Mouse (Mus musculus) forebrain, embryonic 15.5 days (tissue): ENCODE measurements around the gene Sox30. TPM values are rescaled to one million over a fixed set of nuclear protein-coding genes. Genes with fewer than 3 reads are reported as not detected.
A peak's percentile ranks its signal among the peaks of the same experiment; 100 is the strongest.

Experiments
- ATAC-seq: fragments of 200-750 bp; cut with Nextera tagmentation; replicated peaks from 2 replicates; pipeline ENCODE4 v1.8.0; 2017; ENCODE audit warnings: mild to moderate bottlenecking, moderate TSS enrichment, moderate library complexity
- H3K27ac ChIP-seq: fragments of 300-500 bp; sonication (generic); replicated peaks from 2 replicates; pipeline ENCODE4 v1.5.1; 2015; ENCODE audit warnings: mild to moderate bottlenecking, inconsistent platforms
- H3K27me3 ChIP-seq: fragments of 300-500 bp; sonication (generic); 2 replicates; pipeline ENCODE4 v1.6.1; 2015; ENCODE audit warnings: inconsistent platforms
- H3K36me3 ChIP-seq: fragments of 300-500 bp; sonication (generic); 2 replicates; pipeline ENCODE4 v1.6.1; 2015; ENCODE audit warnings: mild to moderate bottlenecking, inconsistent platforms
- H3K4me1 ChIP-seq: fragments of 300-500 bp; sonication (generic); 2 replicates; pipeline ENCODE4 v1.6.1; 2015; ENCODE audit warnings: inconsistent platforms
- H3K4me2 ChIP-seq: fragments of 300-500 bp; sonication (generic); replicated peaks from 2 replicates; pipeline ENCODE4 v1.6.1; 2015; ENCODE audit warnings: mild to moderate bottlenecking, inconsistent platforms
- H3K4me3 ChIP-seq: fragments of 300-500 bp; sonication (generic); 2 replicates; pipeline ENCODE4 v1.5.1; 2015; ENCODE audit warnings: mild to moderate bottlenecking, inconsistent platforms
- H3K9ac ChIP-seq: fragments of 300-500 bp; sonication (generic); replicated peaks from 2 replicates; pipeline ENCODE4 v1.6.1; 2015; ENCODE audit warnings: mild to moderate bottlenecking, inconsistent platforms
- H3K9me3 ChIP-seq: fragments of 300-500 bp; sonication (generic); 2 replicates; pipeline ENCODE4 v1.6.1; 2016; ENCODE audit warnings: inconsistent platforms
- WGBS: fragments of 180-500 bp; shearing (Covaris S2); methylation state at CpG from one replicate; pipeline ENCODE4 v1.1.7; 2015; ENCODE audit warnings: mixed read lengths; 5-methylcytosine and 5-hydroxymethylcytosine counted together
- polyA plus RNA-seq: library from polyadenylated mRNA; unstranded; fragments of >200 nt; fragmentation: Nextera tagmentation; extraction: Ambion mirVana; gene quantifications from 2 replicates; pipeline ENCODE4 v1.2.1, GENCODE M21; 2015

Sox30 gene
- polyA plus RNA-seq, 1 experiment from 2014 or later, result 0.17 TPM

GRCm38 (mm10) chr11:46059887-46060650 is 80.0 kb downstream of the Sox30 start:
- H3K4me3 ChIP-seq, result no peak overlapping the region
- WGBS, result 78% methylated on average over 8 of the region's 8 CpGs

GRCm38 (mm10) chr11:46060651-46061020 is 80.5 kb downstream of the Sox30 start:
- H3K4me2 ChIP-seq, result no peak overlapping the region
- ATAC-seq, result no peak

More at GRCm38 (mm10) chr11:46059887-46060650, 80.0 kb downstream of the Sox30 start:
- H3K4me1 ChIP-seq, result peaks cover 18% of the 10 kb centered on the region
- H3K27me3 ChIP-seq, result no peaks in the 10 kb centered on the region
- H3K36me3 ChIP-seq, result 0 out of 2 replicates have a peak, but pooled peaks cover 7% of the 10 kb centered on the region
- no peaks in the 10 kb centered on the region for H3K9me3 ChIP-seq
- no peak overlapping the region for H3K27ac ChIP-seq
- no peak overlapping the region for H3K4me2 ChIP-seq
- no peak overlapping the region for H3K9ac ChIP-seq
- ATAC-seq, result no peak

GRCm38 (mm10) chr11:46061776-46062445 is 81.8 kb downstream of the Sox30 start:
- Histone ChIP-seq H3K27ac (no peak overlapping the region), H3K36me3 (0 out of 2 replicates have a peak, but pooled peaks cover 7% of the 10 kb centered on the region), H3K4me3 (no peak overlapping the region), H3K9ac (no peak overlapping the region), H3K4me1 (peaks cover 22% of the 10 kb centered on the region), H3K4me2 (no peak overlapping the region), H3K9me3 (no peaks in the 10 kb centered on the region), H3K27me3 (no peaks in the 10 kb centered on the region)
- no peak for ATAC-seq
- 87% methylated on average over 6 of the region's 6 CpGs for WGBS

More at GRCm38 (mm10) chr11:46060651-46061020, 80.5 kb downstream of the Sox30 start:
- WGBS, result 85% methylated on average over 5 of the region's 5 CpGs
- Histone ChIP-seq H3K36me3 (0 out of 2 replicates have a peak, but pooled peaks cover 7% of the 10 kb centered on the region), H3K9me3 (no peaks in the 10 kb centered on the region), H3K4me1 (peaks cover 21% of the 10 kb centered on the region), H3K27ac (no peak overlapping the region), H3K4me3 (no peak overlapping the region), H3K9ac (no peak overlapping the region), H3K27me3 (no peaks in the 10 kb centered on the region)

GRCm38 (mm10) chr11:46062569-46062968 is 82.5 kb downstream of the Sox30 start:
- Histone ChIP-seq H3K9ac (no peak overlapping the region), H3K27me3 (no peaks in the 10 kb centered on the region), H3K27ac (no peak overlapping the region), H3K4me1 (peaks cover 17% of the 10 kb centered on the region), H3K9me3 (no peaks in the 10 kb centered on the region), H3K36me3 (0 out of 2 replicates have a peak, but pooled peaks cover 7% of the 10 kb centered on the region), H3K4me3 (no peak overlapping the region), H3K4me2 (no peak overlapping the region)
- ATAC-seq, result no peak
- 68% methylated on average over 4 of the region's 4 CpGs for WGBS

- Histone ChIP-seq H3K27ac (no peak overlapping the region), H3K4me2 (no peak overlapping the region), H3K9ac (no peak overlapping the region), H3K4me1 (peaks cover 17% of the 10 kb centered on the region), H3K4me3 (no peak overlapping the region), H3K36me3 (0 out of 2 replicates have a peak, but pooled peaks cover 7% of the 10 kb centered on the region), H3K27me3 (no peaks in the 10 kb centered on the region), H3K9me3 (no peaks in the 10 kb centered on the region)
- 61% methylated on average over 9 of the region's 9 CpGs for WGBS
- no peak for ATAC-seq
Measured at GRCm38 (mm10) chr11:46062993-46063731, 83.1 kb downstream of the Sox30 start.

- Histone ChIP-seq H3K27me3 (no peaks in the 10 kb centered on the region), H3K9me3 (no peaks in the 10 kb centered on the region), H3K9ac (no peak overlapping the region), H3K36me3 (0 out of 2 replicates have a peak, but pooled peaks cover 7% of the 10 kb centered on the region), H3K4me2 (no peak overlapping the region), H3K27ac (peak overlapping the region; percentile 21; the same call in 1 of the 2 replicates), H3K4me3 (no peak overlapping the region), H3K4me1 (peaks cover 27% of the 10 kb centered on the region)
- 0 out of 2 replicates have a peak, but pooled peaks have one; percentile 5 for ATAC-seq
- WGBS, result 69% methylated on average over 8 of the region's 8 CpGs
Measured at GRCm38 (mm10) chr11:46064767-46065166, 84.7 kb downstream of the Sox30 start.

GRCm38 (mm10) chr11:46065201-46066011 is 85.3 kb downstream of the Sox30 start:
- peak; percentile 38; the same call in 1 of the 2 replicates for ATAC-seq
- Histone ChIP-seq H3K9ac (no peak overlapping the region), H3K4me1 (peaks cover 31% of the 10 kb centered on the region), H3K9me3 (no peaks in the 10 kb centered on the region), H3K27me3 (no peaks in the 10 kb centered on the region), H3K4me2 (no peak overlapping the region), H3K36me3 (0 out of 2 replicates have a peak, but pooled peaks cover 7% of the 10 kb centered on the region), H3K27ac (peak overlapping the region; percentile 21), H3K4me3 (no peak overlapping the region)
- WGBS, result 45% methylated on average over 21 of the region's 21 CpGs

Other genes with a start within 250 kb of the Sox30 start
- gene Clint1, start 128.3 kb upstream of the Sox30 start, polyA plus RNA-seq, result 47.4 and 51.1 TPM in 2 replicates
- gene Lsm11, start 35.4 kb upstream of the Sox30 start, polyA plus RNA-seq, result 13.1 and 13.3 TPM in 2 replicates
- 9.2 and 10.2 TPM in 2 replicates for gene Thg1l, start 24.8 kb upstream of the Sox30 start, polyA plus RNA-seq
- gene Gm12166, start 72.0 kb downstream of the Sox30 start, polyA plus RNA-seq, result 5.3 and 6.5 TPM in 2 replicates
- 8.5 and 9.0 TPM in 2 replicates for gene Adam19, start 75.7 kb downstream of the Sox30 start, polyA plus RNA-seq
- 0.22 and 0.23 TPM in 2 replicates for gene Nipal4, start 186.2 kb downstream of the Sox30 start, polyA plus RNA-seq